Mouse (Mus musculus) cortical plate, adult 2 months (tissue): Measurements from ENCODE around the gene Arhgef10l.

Experiments used
- CTCF ChIP-seq: fragments of 200-500 bp; IDR thresholded peaks from 2 replicates; pipeline ENCODE4 v1.5.1; 2011; ENCODE audit warnings: mild to moderate bottlenecking, control low read depth, low read length; ENCODE audit not compliant: insufficient read depth; ENCODE audit errors: extremely low read depth
- POLR2A ChIP-seq: fragments of 200-500 bp; IDR thresholded peaks from 2 replicates; pipeline ENCODE4 v1.6.1; 2011; ENCODE audit warnings: mild to moderate bottlenecking, low read length, control low read depth; ENCODE audit not compliant: insufficient read depth; ENCODE audit errors: extremely low read depth

GRCm38 (mm10) chr4:140614553-140614952 is 51.3 kb downstream of the Arhgef10l start:
- TF ChIP-seq CTCF (no peak), POLR2A (no peak)
